Mouse (Mus musculus) myocyte (in vitro differentiated cells): Measurements from ENCODE around the gene Ncor1.

Experiments used
- CEBPB ChIP-seq: IDR thresholded peaks from 2 replicates; pipeline ENCODE4 v1.6.1; 2011; ENCODE audit warnings: mild to moderate bottlenecking, moderate library complexity; ENCODE audit not compliant: poor library complexity, insufficient read depth, severe bottlenecking
- E2F4 ChIP-seq: IDR thresholded peaks from one replicate; pipeline ENCODE4 v1.6.1; 2011; ENCODE audit warnings: mild to moderate bottlenecking, control low read depth, moderate library complexity; ENCODE audit not compliant: insufficient read depth
- MAX ChIP-seq: IDR thresholded peaks from one replicate; pipeline ENCODE4 v1.6.1; 2011; ENCODE audit warnings: low read depth, mild to moderate bottlenecking, control low read depth
- MYOD1 ChIP-seq, 3 experiments: IDR thresholded peaks; one replicate each; pipeline ENCODE4 v1.6.1; 2011; ENCODE audit warnings: control low read depth in 2 of 3, low read depth in 2 of 3, mild to moderate bottlenecking in 2 of 3, moderate library complexity in 1 of 3; ENCODE audit not compliant: insufficient read length in 2 of 3, control insufficient read depth in 1 of 3
- MYOG ChIP-seq, 3 experiments: IDR thresholded peaks; one replicate each; pipeline ENCODE4 v1.6.1; 2011; ENCODE audit warnings: control low read depth in 2 of 3, low read depth in 2 of 3, mild to moderate bottlenecking in 2 of 3; ENCODE audit not compliant: insufficient read length in 2 of 3, control insufficient read depth in 1 of 3, insufficient read depth in 1 of 3
- POLR2A ChIP-seq: IDR thresholded peaks from one replicate; pipeline ENCODE4 v1.6.1; 2011; ENCODE audit warnings: low read depth, mild to moderate bottlenecking, control low read depth, moderate library complexity; ENCODE audit not compliant: insufficient read length
- POLR2AphosphoS2 ChIP-seq: IDR thresholded peaks from one replicate; pipeline ENCODE4 v1.6.1; 2011; ENCODE audit warnings: low read depth, control low read depth; ENCODE audit not compliant: insufficient read length
- TCF12 ChIP-seq: IDR thresholded peaks from one replicate; pipeline ENCODE4 v1.6.1; 2011; ENCODE audit warnings: mild to moderate bottlenecking, control low read depth; ENCODE audit not compliant: poor library complexity, insufficient read depth, severe bottlenecking
- TCF3 ChIP-seq: IDR thresholded peaks from one replicate; pipeline ENCODE4 v1.6.1; 2011; ENCODE audit warnings: low read depth, control low read depth; ENCODE audit not compliant: insufficient read length
- USF1 ChIP-seq: IDR thresholded peaks from one replicate; pipeline ENCODE4 v1.6.1; 2011; ENCODE audit warnings: low read depth, mild to moderate bottlenecking, control low read depth, moderate library complexity

DNA sequence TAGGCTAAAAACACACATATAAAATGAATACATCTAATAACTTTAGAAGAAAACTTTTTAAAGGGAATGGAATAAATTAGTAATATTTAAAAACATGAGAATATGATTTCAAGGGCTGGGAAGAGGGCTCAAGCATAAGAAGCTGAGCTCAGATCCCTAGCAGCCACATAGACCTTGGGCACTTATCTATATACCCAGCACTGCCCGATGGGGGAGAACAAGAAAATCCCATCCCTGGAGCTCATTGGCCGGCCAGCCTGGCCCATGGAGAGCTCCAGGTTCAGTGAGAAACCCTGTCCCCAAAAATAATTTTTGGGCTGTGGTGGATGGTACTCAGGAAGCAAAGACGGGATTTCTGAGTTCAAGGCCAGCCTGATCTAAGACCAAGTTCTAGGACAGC is 7.5 kb upstream of the Ncor1 start:
- TF ChIP-seq MYOD1 (IDR thresholded peaks at IDR 0.05; ENCODE audit: control insufficient read depth in 1 of 3, insufficient read length in 2 of 3, low read depth in 2 of 3): no peak
- TF ChIP-seq POLR2A: no peak
- no peak for TF ChIP-seq TCF12
- no peak for TF ChIP-seq CEBPB
- TF ChIP-seq MYOG (IDR thresholded peaks at IDR 0.05; ENCODE audit: control insufficient read depth in 1 of 3, insufficient read depth in 1 of 3, insufficient read length in 2 of 3, low read depth in 2 of 3): no peak
- no peak for TF ChIP-seq TCF3
- TF ChIP-seq USF1: no peak
- TF ChIP-seq E2F4: no peak
- TF ChIP-seq MAX: no peak
- TF ChIP-seq POLR2AphosphoS2: no peak
